Mouse (Mus musculus): Measurements from ENCODE around the gene Rps24.

Gene Rps24

DNA sequence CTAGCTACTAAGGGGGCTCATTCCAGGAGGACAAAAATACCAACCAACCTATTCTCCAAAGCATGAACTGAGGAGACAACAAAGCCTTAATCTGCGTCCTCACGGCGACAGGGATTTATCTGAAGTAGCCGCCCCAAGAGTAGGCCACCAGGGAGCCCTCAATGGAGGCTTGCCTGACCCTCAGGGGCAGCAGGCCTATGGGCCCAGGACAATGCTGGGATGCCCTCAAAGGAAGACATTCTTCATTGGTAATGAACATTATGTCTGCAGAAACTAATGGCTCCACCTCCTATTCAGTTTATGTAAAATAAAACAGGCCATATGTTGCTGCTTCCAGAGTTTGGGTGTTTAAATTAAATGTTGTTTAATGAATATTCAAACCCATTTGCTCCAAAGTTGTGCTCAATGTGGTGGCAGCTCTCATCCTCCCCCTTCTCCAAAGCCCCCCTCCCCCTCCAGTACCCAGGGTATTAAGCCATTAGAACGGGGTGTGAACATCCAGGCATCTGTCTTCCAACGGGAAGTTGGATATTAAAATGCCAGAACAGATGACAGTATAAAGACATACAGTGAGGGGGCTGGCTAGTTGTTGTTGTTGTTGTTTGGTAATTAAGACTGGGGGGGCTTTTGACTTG lies 25.7 kb downstream of the Rps24 start:
- DNase-seq (ENCODE audit: low spot score) = no peak

DNA sequence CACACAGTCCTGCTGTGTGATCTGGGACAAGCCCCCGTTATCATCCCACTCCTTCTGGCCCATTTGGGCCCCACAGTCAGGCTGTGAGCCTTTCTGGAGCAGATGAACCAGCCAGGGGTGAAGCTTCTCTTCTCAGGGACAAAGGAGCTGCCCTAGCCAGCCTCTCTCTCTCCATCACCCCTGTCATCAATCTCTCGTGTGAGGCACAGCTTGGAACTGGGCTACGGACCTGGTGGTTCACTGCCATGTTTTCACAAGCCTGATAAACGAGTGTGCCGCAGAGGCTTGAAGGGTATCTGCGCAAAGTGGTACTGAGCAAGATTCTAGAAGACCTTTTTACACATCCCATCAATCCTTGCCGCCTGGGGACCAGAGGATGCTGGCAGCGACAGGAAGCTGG lies 34.7 kb downstream of the Rps24 start:
- no peak for DNase-seq (ENCODE audit: low spot score)

DNA sequence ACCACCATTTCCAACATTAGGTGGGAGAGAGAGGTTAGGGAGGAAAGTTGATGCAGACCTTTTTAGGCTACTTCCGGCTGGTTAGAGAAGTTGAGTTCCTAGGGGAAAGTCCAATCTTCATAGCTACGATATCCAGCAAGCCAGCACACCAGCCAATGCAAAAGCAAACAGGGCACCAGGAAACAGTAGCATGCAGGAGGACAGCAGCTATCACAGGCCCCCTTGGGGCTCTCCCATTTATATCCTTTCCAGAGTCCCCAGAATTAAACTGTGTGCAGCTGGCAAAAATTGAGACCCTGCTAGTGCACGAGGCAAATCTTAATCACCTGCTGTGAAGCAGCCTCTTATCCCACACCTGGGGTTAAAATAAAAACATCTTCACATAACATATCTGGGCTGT lies 38.2 kb downstream of the Rps24 start:
- no peak for DNase-seq (ENCODE audit: low spot score)

DNA sequence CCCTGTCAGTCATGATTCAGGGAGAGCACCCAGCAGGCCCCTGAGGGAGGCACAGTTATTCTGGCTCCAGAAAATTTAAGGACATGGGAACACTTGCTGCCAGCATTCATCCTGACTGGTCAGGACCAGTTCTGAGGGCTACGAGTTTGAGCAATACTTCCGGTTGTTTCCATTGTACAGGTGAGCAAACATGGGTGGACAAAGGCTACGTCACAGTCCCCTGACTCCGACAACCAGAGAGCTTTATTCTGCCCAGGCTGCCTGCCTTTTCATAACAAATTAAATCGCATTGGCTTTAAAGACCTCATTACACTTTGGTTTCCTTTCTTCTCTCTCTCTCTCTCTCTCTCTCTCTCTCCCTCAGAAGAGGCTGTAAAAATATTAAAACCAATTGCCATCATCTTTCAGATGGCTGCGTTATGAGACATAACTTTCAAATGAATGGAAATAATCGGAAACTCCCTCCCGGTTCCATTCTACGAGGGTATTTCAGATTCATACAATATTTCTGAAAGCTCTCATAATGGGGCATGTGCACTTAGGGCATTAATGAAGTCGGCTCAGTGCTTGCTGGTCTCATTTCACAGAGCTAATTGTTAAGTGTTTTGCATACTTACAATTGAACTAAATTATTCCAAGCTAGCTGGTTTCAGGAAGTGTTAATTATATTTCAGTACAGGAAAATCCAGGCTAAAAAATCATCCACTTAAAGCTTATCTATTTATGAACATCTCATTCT lies 38.9 kb downstream of the Rps24 start:
- no peak for DNase-seq (ENCODE audit: low spot score)

DNA sequence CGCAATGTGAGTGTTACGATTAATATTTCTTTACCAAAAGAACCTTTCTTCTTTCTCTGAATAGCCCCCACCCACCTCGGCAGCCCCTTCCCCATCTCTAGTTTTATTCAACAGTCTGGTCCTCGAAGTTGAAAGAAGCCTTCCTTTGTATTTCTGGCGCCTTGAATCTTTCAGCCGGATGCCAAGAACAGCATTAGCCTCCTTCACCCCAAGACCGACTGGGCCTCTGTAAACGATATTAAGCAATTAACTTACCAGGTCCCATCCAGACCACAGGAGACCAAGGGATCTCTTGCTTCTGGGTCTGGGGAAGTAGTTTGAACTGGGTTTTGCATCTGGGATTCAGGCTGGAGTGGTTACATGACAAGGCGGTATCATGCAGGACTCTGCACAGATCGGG lies 39.5 kb downstream of the Rps24 start:
- no peak for DNase-seq (ENCODE audit: low spot score)

DNA sequence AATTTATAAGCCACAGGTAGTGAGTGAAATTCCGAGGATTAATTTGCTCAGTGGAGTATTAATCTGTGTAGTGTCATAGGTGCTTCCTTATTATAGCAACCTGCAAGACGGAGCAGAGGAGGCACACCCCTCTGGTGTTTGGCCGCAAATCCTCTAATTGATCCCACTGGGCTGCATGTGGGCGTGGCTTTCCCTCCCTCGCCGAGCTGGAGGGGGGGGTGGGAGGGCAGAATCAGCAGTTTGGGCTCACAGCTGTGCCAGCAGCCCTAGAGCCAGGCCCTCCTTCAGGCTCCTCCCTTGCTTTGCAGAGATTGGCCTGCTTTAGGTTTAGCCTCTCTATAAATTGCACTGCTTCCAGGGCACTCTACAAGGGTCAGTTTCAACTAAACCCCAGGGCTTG lies 43.3 kb downstream of the Rps24 start:
- DNase-seq (ENCODE audit: low spot score) = no peak

DNA sequence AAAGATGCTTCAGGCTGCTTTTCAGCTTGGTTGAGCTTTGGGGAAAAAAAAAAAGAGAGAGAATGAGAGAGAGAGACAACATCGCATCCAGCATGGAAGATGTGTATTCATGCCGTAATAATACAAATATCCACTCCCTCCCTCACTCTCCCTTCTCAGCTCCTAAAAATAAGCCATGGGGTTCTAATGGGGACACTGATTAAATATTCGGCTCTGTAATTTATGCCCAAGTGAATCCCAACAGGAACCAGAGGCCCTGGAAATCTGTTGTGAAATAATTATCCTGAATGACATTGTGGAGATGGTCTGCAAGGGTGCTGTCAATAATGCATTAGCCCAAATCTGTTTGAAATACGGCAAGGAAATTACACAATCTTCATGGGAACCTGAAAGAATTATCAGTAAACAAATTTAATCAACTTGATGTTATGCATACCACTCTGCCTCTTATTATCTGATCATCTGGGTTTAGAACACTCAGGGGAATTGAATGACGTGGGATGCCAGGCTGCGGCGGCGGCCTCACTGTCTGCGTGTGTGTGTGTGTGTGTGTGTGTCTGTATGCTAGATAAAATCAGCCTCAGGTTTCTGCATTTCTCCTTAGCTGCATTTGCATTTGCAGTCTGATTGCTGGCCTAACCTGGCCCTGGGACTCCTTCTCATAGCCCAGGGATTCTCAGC lies 48.1 kb downstream of the Rps24 start:
- peak; percentile 11 for DNase-seq (ENCODE audit: low spot score)

DNA sequence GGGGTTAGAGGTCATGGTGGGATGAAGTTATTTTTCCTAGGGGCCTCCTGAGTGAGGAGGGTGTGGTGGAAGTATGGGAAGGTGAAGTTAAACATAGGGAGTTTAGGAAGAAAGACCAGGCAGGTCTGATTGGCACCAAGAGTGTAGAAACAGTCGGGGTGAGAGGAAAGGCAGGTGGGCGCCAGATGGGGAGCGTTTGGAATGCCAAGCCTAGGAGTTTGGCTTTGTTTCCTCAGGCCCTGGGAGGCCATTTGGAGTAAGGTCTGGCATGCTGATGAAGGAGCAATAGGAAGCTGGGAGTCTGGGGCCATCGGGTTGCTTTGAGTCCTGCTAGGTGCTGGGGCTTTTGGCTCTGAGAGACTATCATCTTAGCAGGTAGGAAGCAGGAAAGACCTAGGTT lies 56.0 kb downstream of the Rps24 start:
- no peak for DNase-seq (ENCODE audit: low spot score)

DNA sequence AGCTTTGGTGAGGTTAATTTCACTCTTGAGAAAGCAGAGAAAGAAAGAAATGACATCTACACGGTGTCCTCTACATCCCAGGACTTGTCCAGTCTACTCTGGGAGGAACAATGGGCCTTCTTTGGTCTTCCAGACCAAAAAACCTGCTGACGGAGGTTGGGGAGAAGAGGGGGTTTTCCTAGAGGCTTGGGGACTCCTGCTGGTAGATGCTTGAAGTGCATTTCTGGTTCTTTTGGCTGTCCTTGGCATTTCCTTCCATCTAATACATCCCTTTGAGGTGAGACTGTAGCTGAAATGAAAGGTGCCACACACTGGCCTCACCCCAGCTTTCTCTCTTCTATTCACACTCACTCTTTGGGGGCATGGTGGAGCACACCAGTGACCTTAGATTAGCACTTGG lies 57.1 kb downstream of the Rps24 start:
- DNase-seq (ENCODE audit: low spot score) = peak; percentile 45

Data from urinary bladder, postnatal 25 days (tissue).